Mouse (Mus musculus) forebrain, embryonic 12.5 days (tissue): ENCODE measurements around the gene Vwa5a. TPM values are rescaled to one million over a fixed set of nuclear protein-coding genes. Genes with fewer than 3 reads are reported as not detected.

Experiments used
- polyA plus RNA-seq: library from polyadenylated mRNA; unstranded; fragments of >200 nt; fragmentation: Nextera tagmentation; extraction: Ambion mirVana; gene quantifications from 2 replicates; pipeline ENCODE4 v1.2.1, GENCODE M21; 2016

Vwa5a gene
- polyA plus RNA-seq, 1 experiment from 2014 or later: 8.7 TPM

Other genes with a start within 250 kb of the Vwa5a start
- gene Olfr905, start 247.2 kb upstream of the Vwa5a start, polyA plus RNA-seq: not detected in 2 replicates
- not detected in 2 replicates for gene Olfr906, start 231.2 kb upstream of the Vwa5a start, polyA plus RNA-seq
- not detected in 2 replicates for gene Olfr907, start 222.5 kb upstream of the Vwa5a start, polyA plus RNA-seq
- not detected in 2 replicates for gene Olfr911-ps1, start 196.7 kb upstream of the Vwa5a start, polyA plus RNA-seq
- not detected in 2 replicates for gene Olfr910, start 180.4 kb upstream of the Vwa5a start, polyA plus RNA-seq
- not detected in 2 replicates for gene Olfr912, start 138.1 kb upstream of the Vwa5a start, polyA plus RNA-seq
- not detected in 2 replicates for gene Olfr913, start 125.5 kb upstream of the Vwa5a start, polyA plus RNA-seq
- not detected in 2 replicates for gene Olfr914, start 113.2 kb upstream of the Vwa5a start, polyA plus RNA-seq
- gene Olfr916, start 58.4 kb upstream of the Vwa5a start, polyA plus RNA-seq: not detected in 2 replicates
- gene Olfr917, start 52.4 kb upstream of the Vwa5a start, polyA plus RNA-seq: not detected in 2 replicates
- not detected in 2 replicates for gene Olfr918, start 43.7 kb upstream of the Vwa5a start, polyA plus RNA-seq
- not detected in 2 replicates for gene Olfr919, start 14.6 kb upstream of the Vwa5a start, polyA plus RNA-seq
- not detected in 2 replicates for gene Olfr920, start 34.0 kb downstream of the Vwa5a start, polyA plus RNA-seq
- not detected in 2 replicates for gene Olfr921, start 54.8 kb downstream of the Vwa5a start, polyA plus RNA-seq
- gene Olfr922, start 96.3 kb downstream of the Vwa5a start, polyA plus RNA-seq: not detected in 2 replicates
- gene Olfr923, start 108.3 kb downstream of the Vwa5a start, polyA plus RNA-seq: not detected in 2 replicates
- gene Olfr924, start 126.2 kb downstream of the Vwa5a start, polyA plus RNA-seq: not detected in 2 replicates
- gene Olfr26, start 136.8 kb downstream of the Vwa5a start, polyA plus RNA-seq: not detected in 2 replicates
- not detected in 2 replicates for gene Olfr926, start 158.9 kb downstream of the Vwa5a start, polyA plus RNA-seq
- gene Olfr930, start 211.5 kb downstream of the Vwa5a start, polyA plus RNA-seq: not detected in 2 replicates